Mouse (Mus musculus) midbrain, embryonic 14.5 days (tissue): Measurements from ENCODE around the gene Plod2. TPM values are rescaled to one million over a fixed set of nuclear protein-coding genes. Genes with fewer than 3 reads are reported as not detected.

Source experiments
- ATAC-seq: fragments of 200-750 bp; cut with Nextera tagmentation; 2 replicates; pipeline ENCODE4 v1.8.0; 2017; ENCODE audit warnings: moderate number of reproducible peaks, moderate library complexity; ENCODE audit not compliant: low FRiP score, low TSS enrichment
- DNase-seq: peaks from one replicate; pipeline ENCODE4 v3.0.0-alpha.2; 2015
- H3K27ac ChIP-seq: fragments of 300-500 bp; sonication (generic); replicated peaks from 2 replicates; pipeline ENCODE4 v1.5.1; 2014; ENCODE audit warnings: mild to moderate bottlenecking, low read depth, low read length, moderate library complexity
- H3K27me3 ChIP-seq: fragments of 300-500 bp; sonication (generic); 2 replicates; pipeline ENCODE4 v1.6.1; 2014; ENCODE audit warnings: low read length, control low read depth, mixed read lengths; ENCODE audit not compliant: control insufficient read depth, insufficient read depth
- H3K36me3 ChIP-seq: fragments of 300-500 bp; sonication (generic); 2 replicates; pipeline ENCODE4 v1.6.1; 2014; ENCODE audit warnings: low read length, control low read depth; ENCODE audit not compliant: control insufficient read depth, insufficient read depth
- H3K4me1 ChIP-seq: fragments of 300-500 bp; sonication (generic); 2 replicates; pipeline ENCODE4 v1.6.1; 2014; ENCODE audit warnings: mild to moderate bottlenecking, antibody characterized with exemption, low read length, control low read depth; ENCODE audit not compliant: control insufficient read depth, insufficient read depth
- H3K4me2 ChIP-seq: fragments of 300-500 bp; sonication (generic); 2 replicates; pipeline ENCODE4 v1.6.1; 2014; ENCODE audit warnings: mild to moderate bottlenecking, low read length, moderate library complexity
- H3K4me3 ChIP-seq: fragments of 300-500 bp; sonication (generic); replicated peaks from 2 replicates; pipeline ENCODE4 v1.5.1; 2014; ENCODE audit warnings: low read depth, low read length
- H3K9ac ChIP-seq: fragments of 300-500 bp; sonication (generic); replicated peaks from 2 replicates; pipeline ENCODE4 v1.6.1; 2014; ENCODE audit warnings: mild to moderate bottlenecking, low read length, moderate library complexity
- H3K9me3 ChIP-seq: fragments of 300-500 bp; sonication (generic); 2 replicates; pipeline ENCODE4 v1.6.1; 2016; ENCODE audit warnings: low read length, control low read depth, mixed read lengths; ENCODE audit not compliant: control insufficient read depth
- WGBS: fragments of 180-500 bp; shearing (Covaris S2); extraction: QIAGEN DNeasy Blood & Tissue Kit; methylation state at CpG from one replicate; pipeline ENCODE4 v1.1.7; 2014; 5-methylcytosine and 5-hydroxymethylcytosine counted together
- polyA plus RNA-seq: library from polyadenylated mRNA; unstranded; fragments of >200 nt; fragmentation: Nextera tagmentation; extraction: Ambion mirVana; gene quantifications from 2 replicates; pipeline ENCODE4 v1.2.1, GENCODE M21; 2014

The Plod2 gene
- polyA plus RNA-seq: 7.9 and 13.1 TPM in 2 replicates

DNA sequence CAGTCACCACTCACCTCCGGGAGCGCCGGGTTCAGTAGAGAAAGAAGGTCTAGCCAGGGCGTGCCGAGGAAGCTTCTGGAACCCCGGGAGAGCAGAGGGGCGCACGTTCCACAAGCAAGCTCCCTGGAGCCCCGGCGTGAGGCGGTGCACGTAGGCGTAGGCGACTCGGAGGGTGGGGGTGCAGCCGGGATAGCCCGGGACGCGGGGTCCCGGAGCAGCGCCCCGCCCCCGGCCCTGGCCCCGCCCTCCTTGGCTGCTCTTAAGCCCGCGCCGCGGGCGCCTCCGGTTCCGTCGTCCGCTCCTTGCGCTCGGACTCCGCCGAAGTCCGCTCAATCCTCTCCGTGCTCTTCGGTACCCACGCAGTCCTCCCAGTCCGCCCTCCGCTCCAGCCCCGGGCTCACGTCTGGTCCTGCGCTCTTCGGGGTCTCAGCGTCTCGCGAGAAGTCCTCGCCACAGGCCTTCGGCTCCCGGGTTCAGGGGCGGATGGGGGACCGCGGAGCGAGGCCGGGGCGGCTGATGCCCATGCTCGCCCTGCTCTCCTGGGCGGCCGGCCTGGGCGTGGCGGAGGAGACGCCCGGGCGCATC, at the start of gene Plod2:
Gene Plod2, plus strand, starts transcription at position 247 of the 585 bp plus-strand sequence.
- Histone ChIP-seq H3K27ac (peak within 1 kb of the TSS; percentile 70), H3K4me2 (peak within 1 kb of the TSS; percentile 94), H3K36me3 (no peaks in the 10 kb centered on the region), H3K9me3 (no peaks in the 10 kb centered on the region), H3K4me3 (peak within 1 kb of the TSS; percentile 75), H3K4me1 (peaks cover 8% of the 10 kb centered on the region; the same call in 1 of the 2 replicates), H3K9ac (peak within 1 kb of the TSS; percentile 86), H3K27me3 (peaks cover 5% of the 10 kb centered on the region; the same call in 1 of the 2 replicates)
- DNase-seq (peak; percentile 87), ATAC-seq (peak; percentile 93)
- WGBS: under 1% methylated on average over 61 of the region's 67 CpGs

DNA sequence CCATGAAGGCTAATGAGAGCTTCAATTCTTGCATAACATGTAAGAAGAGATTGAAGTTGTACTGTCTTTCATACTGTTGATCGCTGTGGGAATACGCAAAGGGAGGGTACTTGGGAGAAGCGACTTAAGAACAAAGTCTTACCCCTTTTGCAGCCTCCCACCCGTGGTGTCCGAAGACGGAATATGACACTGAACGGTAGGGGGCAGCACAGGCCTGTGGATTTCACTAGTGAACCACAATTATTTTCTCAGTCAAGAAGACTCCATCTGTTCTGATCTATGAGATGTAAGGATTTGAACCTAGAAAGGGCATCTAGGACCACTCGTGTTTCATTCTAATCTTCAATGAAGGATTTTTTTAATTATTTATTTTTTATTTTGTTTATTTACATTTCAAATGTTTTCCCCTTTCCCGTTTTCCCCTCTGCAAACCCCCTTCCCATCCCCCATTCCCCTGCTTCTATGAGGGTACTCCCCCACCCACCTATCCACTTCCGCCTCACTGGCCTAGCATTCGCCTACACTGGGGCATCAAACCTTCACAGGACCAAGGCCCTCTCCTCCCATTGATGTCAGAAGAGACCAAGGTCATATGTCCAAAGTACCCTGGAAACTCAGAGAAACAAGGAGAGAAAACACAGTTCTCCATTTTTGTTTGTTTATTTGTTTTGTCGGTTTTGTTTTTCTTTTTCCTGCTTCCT, 42.2 kb upstream of the Plod2 start:
- Histone ChIP-seq H3K9ac (no peak overlapping the region), H3K4me3 (no peak overlapping the region), H3K36me3 (no peaks in the 10 kb centered on the region), H3K27ac (no peak overlapping the region), H3K4me2 (no peak overlapping the region), H3K4me1 (no peaks in the 10 kb centered on the region), H3K27me3 (no peaks in the 10 kb centered on the region), H3K9me3 (no peaks in the 10 kb centered on the region)
- 44% methylated on average over 12 of the region's 12 CpGs for WGBS
- ATAC-seq (peak; percentile 71; the same call in 1 of the 2 replicates), DNase-seq (peak; percentile 89)

DNA sequence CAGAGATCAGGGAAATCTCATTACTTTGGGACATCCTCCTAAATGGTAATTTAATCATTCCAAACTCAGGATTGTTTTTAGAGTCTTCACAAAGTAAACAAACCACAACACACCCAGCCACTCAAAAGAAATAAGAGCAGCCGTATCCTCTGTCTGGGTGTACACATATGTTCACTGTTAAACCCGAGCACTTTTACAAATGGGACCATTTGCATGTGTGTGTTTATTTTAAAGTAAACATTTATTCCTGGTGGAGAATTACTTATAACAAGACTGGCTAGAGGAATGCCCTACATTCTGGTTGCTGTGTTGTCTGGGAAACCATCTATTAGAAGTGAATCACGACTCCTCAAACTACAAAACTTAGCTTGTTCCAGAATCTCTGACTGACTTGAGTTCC, 37.8 kb upstream of the Plod2 start:
- Histone ChIP-seq H3K4me1 (no peaks in the 10 kb centered on the region), H3K4me2 (no peak overlapping the region), H3K4me3 (no peak overlapping the region), H3K27me3 (no peaks in the 10 kb centered on the region), H3K36me3 (no peaks in the 10 kb centered on the region), H3K9ac (no peak overlapping the region), H3K27ac (no peak overlapping the region), H3K9me3 (no peaks in the 10 kb centered on the region)
- DNase-seq: no peak
- 87% methylated on average over 3 of the region's 3 CpGs for WGBS
- no peak for ATAC-seq

DNA sequence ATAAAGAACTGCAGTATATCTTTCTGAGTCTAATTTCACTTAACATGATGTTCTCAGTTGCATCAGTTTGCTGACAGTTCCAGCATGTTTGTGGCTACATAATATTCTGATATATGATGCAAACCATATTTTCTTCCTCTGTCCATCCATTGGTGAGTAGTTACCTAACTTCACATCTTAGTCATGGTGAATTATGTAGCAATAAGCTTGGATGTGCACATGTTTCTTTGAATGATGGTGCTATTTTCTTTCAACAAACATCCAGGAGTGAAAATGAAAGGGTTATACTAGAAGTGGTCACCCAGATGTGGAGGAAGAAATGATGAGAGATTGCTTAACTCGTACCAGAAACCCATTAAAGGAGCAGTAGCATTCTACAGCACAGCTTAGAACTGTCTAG, 37.1 kb upstream of the Plod2 start:
- no peak overlapping the region for H3K9ac ChIP-seq
- no peak overlapping the region for H3K4me2 ChIP-seq
- WGBS: 84% methylated on average over 1 of the region's 1 CpGs
- DNase-seq: no peak
- H3K4me1 ChIP-seq: no peaks in the 10 kb centered on the region
- H3K27me3 ChIP-seq: no peaks in the 10 kb centered on the region
- no peak overlapping the region for H3K27ac ChIP-seq
- no peaks in the 10 kb centered on the region for H3K36me3 ChIP-seq
- no peak overlapping the region for H3K4me3 ChIP-seq
- H3K9me3 ChIP-seq: no peaks in the 10 kb centered on the region
- no peak for ATAC-seq

DNA sequence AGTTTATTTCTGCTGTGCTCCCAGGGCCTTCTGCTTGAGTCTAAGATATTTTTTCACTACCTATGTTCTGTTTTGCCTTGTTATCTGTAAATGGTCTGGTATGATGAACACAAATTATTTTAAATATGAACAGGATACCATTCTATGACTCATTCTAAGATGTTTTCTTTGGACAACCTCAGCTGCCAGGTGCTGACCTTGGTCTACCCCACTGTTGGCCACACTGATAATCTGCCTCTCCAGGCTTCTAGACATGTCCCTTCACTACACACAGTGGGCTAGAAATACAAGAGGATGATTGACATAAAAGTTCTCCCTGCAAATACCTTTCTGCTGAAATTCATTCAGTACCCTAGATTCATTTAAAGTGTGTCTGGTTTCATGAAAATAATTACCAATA, 30.3 kb upstream of the Plod2 start:
- no peaks in the 10 kb centered on the region for H3K36me3 ChIP-seq
- no peak overlapping the region for H3K4me3 ChIP-seq
- no peaks in the 10 kb centered on the region for H3K4me1 ChIP-seq
- no peak overlapping the region for H3K27ac ChIP-seq
- ATAC-seq (no peak), DNase-seq (no peak)
- H3K4me2 ChIP-seq: no peak overlapping the region
- H3K9ac ChIP-seq: no peak overlapping the region
- H3K9me3 ChIP-seq: no peaks in the 10 kb centered on the region
- H3K27me3 ChIP-seq: no peaks in the 10 kb centered on the region

GRCm38 (mm10) chr9:92517036-92517435, 25.0 kb upstream of the Plod2 start:
- DNase-seq: no peak
- Histone ChIP-seq H3K4me2 (no peak overlapping the region), H3K27ac (no peak overlapping the region), H3K27me3 (no peaks in the 10 kb centered on the region), H3K4me1 (no peaks in the 10 kb centered on the region), H3K36me3 (no peaks in the 10 kb centered on the region), H3K4me3 (no peak overlapping the region), H3K9me3 (peaks cover 5% of the 10 kb centered on the region), H3K9ac (no peak overlapping the region)
- no peak for ATAC-seq
- 99% methylated on average over 12 of the region's 12 CpGs for WGBS

DNA sequence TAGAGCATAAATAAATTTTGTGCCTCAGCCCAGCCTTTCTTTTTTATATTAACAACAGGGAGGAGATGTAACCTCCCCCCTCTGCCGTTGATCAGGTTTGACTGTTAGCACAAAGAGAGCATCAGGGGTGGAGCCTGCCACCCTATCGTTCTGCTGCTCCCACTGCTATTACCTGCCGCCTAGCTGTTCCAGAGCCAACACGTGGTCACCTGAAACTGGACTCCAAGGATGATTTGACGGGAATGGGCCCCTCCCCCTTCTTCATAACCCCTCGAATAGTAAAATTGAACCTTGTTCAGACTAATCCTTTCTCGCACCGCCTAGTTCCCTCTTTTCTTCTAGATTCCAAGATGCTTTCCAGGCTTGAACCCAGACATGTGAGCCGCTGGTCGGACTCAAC, 21.3 kb upstream of the Plod2 start:
- no peaks in the 10 kb centered on the region for H3K4me1 ChIP-seq
- ATAC-seq: no peak
- no peaks in the 10 kb centered on the region for H3K27me3 ChIP-seq
- no peak overlapping the region for H3K9ac ChIP-seq
- no peak overlapping the region for H3K4me2 ChIP-seq
- no peak for DNase-seq
- no peak overlapping the region for H3K27ac ChIP-seq
- 90% methylated on average over 10 of the region's 10 CpGs for WGBS
- peaks cover 5% of the 10 kb centered on the region for H3K9me3 ChIP-seq
- H3K4me3 ChIP-seq: no peak overlapping the region
- no peaks in the 10 kb centered on the region for H3K36me3 ChIP-seq

DNA sequence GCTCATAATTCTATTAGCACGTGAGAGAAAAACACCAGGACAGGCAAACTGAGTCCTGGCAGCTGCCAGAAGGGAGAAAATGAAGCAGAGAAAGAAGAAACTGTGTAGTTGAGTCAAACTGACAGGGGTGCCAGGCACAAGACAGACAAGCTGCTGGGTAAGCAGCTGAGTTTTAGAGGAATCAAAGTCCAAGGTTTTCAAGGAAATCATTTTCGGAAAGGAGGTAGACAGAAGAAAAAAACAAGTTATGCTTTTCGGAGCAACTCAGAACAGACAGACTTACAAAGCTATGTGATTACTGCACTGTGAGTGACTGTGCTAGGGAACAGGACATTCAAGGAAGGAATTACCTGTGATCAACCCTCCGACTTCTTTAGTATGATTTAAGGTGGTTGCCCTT, 17.5 kb upstream of the Plod2 start:
- no peaks in the 10 kb centered on the region for H3K9me3 ChIP-seq
- no peak for DNase-seq
- 87% methylated on average over 4 of the region's 4 CpGs for WGBS

DNA sequence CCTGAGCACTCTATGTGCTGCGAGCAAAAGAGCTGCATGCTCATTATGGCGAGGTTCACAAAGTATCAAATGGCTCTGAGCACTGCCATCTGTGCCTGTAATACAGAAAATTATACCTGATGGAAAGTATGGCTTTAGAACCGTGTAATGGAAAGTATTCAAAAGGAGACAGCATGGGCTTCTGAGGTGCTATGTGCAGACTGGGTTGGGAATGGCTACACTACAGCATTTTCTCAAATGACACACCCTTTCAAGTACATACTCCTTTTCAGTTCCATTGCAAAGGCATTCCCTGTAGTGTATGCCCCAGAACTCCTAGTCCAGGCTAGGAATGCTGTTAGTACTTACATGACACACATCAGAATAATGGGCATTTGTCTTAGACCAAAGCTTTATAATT, 12.0 kb upstream of the Plod2 start:
- H3K27ac ChIP-seq: no peak overlapping the region
- ATAC-seq (no peak), DNase-seq (no peak)

More for the DNA sequence above, 17.5 kb upstream of the Plod2 start:
- Histone ChIP-seq H3K4me2 (no peak overlapping the region), H3K36me3 (no peaks in the 10 kb centered on the region), H3K27ac (no peak overlapping the region), H3K27me3 (no peaks in the 10 kb centered on the region), H3K9ac (no peak overlapping the region), H3K4me1 (no peaks in the 10 kb centered on the region), H3K4me3 (no peak overlapping the region)
- ATAC-seq: no peak

More for the DNA sequence above, 12.0 kb upstream of the Plod2 start:
- Histone ChIP-seq H3K4me1 (no peaks in the 10 kb centered on the region), H3K9me3 (no peaks in the 10 kb centered on the region), H3K4me2 (no peak overlapping the region), H3K27me3 (no peaks in the 10 kb centered on the region), H3K36me3 (no peaks in the 10 kb centered on the region), H3K4me3 (no peak overlapping the region), H3K9ac (no peak overlapping the region)
- WGBS: 83% methylated on average over 3 of the region's 3 CpGs
